Mouse (Mus musculus): Measurements from ENCODE around the gene Mia. TPM values are rescaled to one million over a fixed set of nuclear protein-coding genes. Genes with fewer than 3 reads are reported as not detected.

Mia gene
- 1 to 10 TPM in 1 of 2 experiments, under 1 TPM in 1; 0.68 to 1.6 TPM for total RNA-seq (2021)
- long read RNA-seq, experiment 1, partial matches to known transcripts: 2 of 4 reads
- long read RNA-seq, experiment 1, other reads (novel, unspliced or antisense): 0 of 4 reads
- long read RNA-seq, experiment 2: 0 reads

DNA sequence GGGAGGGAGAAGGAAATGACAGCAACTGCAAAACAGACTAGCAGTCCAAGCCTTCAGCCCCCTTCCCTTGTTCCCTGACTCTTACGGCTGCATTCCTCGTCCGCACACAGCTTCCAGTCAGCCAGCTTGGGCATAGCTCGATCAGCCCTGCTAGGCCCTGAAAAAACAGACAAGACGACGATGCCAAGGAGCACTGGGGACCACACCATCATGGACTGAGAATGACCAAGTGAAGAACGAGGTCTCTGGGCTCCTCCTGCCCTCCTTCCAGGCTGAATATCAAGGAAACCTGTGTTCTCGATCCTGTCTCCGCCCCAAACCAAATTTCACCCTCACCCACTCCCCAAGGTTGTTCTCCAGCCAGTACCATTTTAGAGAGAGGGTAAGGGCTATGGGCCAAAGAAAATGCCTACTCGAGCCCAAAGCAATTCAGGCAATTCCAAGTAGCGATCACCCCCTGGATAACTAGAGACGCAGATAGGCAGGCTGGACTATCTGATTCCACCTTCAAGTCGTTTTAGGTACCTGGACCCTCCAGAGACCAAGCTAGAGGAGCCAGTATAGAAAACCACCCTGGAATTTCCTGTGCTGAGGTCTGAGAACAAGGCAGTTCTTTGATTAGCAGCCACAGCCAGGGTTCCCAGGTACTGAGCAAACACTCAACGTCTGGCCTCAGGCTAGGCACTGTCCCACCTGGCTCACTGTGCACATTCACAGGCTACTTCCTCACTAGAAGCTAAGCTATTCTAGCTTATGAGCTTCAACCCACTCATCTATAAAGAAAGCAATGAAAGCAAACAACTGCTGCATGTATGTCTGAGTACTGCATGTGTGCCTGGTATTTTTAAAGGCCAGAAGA lies at the start of gene Mia, which contains the start of gene Gm21983:
Gene Mia, minus strand, starts transcription at position 321 of the 859 bp plus-strand sequence.
Gene Gm21983, minus strand, starts transcription at position 250 of the 859 bp plus-strand sequence.
- no peak for TF ChIP-seq CTCF (IDR thresholded peaks at IDR 0.05)
- Histone ChIP-seq H3K4me3 (no peak within 1 kb of the TSS), H3K27ac (no peak within 1 kb of the TSS)
- intact Hi-C loops (cut with DNase I): loop anchor here (2.0 kb wide), 1 partner anchor 14 kb away; the partner anchor contains the start of gene BC024978
- DNase-seq (ENCODE audit: extremely low spot score in 1 of 2, low spot score in 2 of 2): no peak

- intact Hi-C loops (cut with DNase I): loop anchor here (1.0 to 2.0 kb wide), 2 partner anchors 29 to 62 kb away; partner anchors contain the start of genes Egln2 and Numbl
- no peak for TF ChIP-seq CTCF (IDR thresholded peaks at IDR 0.05)
Measured at GRCm38 (mm10) chr7:27228865-27229264, 47.9 kb upstream of the Mia start.

DNA sequence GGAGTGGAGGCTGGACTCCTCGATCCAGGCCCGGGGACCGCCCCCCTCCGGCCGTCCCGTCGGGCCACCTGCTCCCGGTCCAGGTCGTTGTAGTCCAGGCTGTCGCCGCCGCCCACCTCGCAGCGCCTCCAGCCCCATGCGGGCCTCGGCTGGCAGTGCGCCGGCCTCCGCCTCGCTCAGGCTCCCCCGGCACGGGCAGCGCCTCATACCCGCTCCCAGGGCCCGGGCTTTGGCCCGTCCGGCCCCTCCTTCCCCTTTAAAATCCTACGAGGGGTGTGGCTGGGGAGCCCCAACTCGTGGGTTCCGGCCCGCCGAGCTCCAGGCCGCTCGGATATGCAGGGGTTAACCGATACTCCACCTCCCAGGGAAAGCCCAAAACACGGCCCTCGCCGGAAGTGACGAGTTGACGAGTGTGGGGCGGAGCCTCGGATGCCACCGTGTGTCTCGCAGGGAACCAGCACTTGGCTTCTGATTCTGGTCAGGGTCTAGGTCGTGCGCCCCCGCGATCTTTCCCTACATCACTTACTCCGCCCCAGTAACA lies 47.4 kb upstream of the Mia start, which contains the start of gene Itpkc:
Gene Itpkc, minus strand, starts transcription at position 381 of the 541 bp plus-strand sequence.
- no peak; the same call in 1 of the 2 replicates for TF ChIP-seq CTCF (IDR thresholded peaks at IDR 0.05)
- DNase-seq (ENCODE audit: extremely low spot score in 1 of 2, low spot score in 2 of 2): peak; percentile 88 to 90
- intact Hi-C loops (cut with DNase I): loop anchor here (1.0 to 2.0 kb wide), 2 partner anchors 30 to 62 kb away; partner anchors contain the start of genes Egln2 and Numbl
- peak within 1 kb of the TSS; percentile 93 for H3K27ac ChIP-seq
- H3K4me3 ChIP-seq: peak within 1 kb of the TSS; percentile 79

More at GRCm38 (mm10) chr7:27228865-27229264, 47.9 kb upstream of the Mia start:
- Histone ChIP-seq H3K4me3 (peak overlapping the region; percentile 79), H3K27ac (peak overlapping the region; percentile 93)
- no peak for DNase-seq (ENCODE audit: extremely low spot score in 1 of 2, low spot score in 2 of 2)

GRCm38 (mm10) chr7:27227676-27228075 lies 46.7 kb upstream of the Mia start:
- no peak for TF ChIP-seq CTCF (IDR thresholded peaks at IDR 0.05)
- peak overlapping the region; percentile 93 for H3K27ac ChIP-seq
- intact Hi-C loops (cut with DNase I): loop anchor here (1.0 to 2.0 kb wide), 3 partner anchors 31 to 61 kb away; partner anchors contain the start of genes BC024978, Egln2 and Numbl
- no peak for DNase-seq (ENCODE audit: extremely low spot score in 1 of 2, low spot score in 2 of 2)
- peak overlapping the region; percentile 79 for H3K4me3 ChIP-seq

DNA sequence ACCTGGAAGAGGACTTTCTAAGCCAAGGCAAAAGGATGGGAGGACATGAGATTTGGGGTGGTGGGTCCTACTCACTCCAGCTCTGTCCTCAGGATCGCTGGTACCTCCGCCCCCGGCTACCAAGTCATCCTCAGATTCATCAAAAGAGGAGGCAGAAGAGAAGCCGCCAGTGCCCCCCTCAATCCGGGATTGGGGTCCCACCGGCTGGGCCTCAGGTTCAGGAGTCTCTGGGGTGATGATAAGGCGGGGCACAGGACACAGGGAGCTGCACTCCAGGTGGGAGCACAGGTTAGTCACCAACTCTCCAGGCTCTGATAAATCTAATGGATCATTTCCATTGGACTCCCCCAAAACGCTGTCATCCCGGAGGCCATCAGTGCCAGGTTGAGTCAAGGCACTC lies 46.3 kb upstream of the Mia start:
- H3K27ac ChIP-seq: peak overlapping the region; percentile 93
- no peak for DNase-seq (ENCODE audit: extremely low spot score in 1 of 2, low spot score in 2 of 2)
- peak overlapping the region; percentile 79 for H3K4me3 ChIP-seq
- intact Hi-C loops (cut with DNase I): loop anchor here (2.0 kb wide), 1 partner anchor 32 kb away; the partner anchor contains the start of gene BC024978
- no peak for TF ChIP-seq CTCF (IDR thresholded peaks at IDR 0.05)

- H3K27ac ChIP-seq: peak overlapping the region; percentile 80
- peak overlapping the region; percentile 79 for H3K4me3 ChIP-seq
- no peak for TF ChIP-seq CTCF (IDR thresholded peaks at IDR 0.05)
- peak; percentile 52 to 59 for DNase-seq (ENCODE audit: extremely low spot score in 1 of 2, low spot score in 2 of 2)
- intact Hi-C loops (cut with DNase I): no loop called here
Measured at GRCm38 (mm10) chr7:27224877-27225575, 44.1 kb upstream of the Mia start.

DNA sequence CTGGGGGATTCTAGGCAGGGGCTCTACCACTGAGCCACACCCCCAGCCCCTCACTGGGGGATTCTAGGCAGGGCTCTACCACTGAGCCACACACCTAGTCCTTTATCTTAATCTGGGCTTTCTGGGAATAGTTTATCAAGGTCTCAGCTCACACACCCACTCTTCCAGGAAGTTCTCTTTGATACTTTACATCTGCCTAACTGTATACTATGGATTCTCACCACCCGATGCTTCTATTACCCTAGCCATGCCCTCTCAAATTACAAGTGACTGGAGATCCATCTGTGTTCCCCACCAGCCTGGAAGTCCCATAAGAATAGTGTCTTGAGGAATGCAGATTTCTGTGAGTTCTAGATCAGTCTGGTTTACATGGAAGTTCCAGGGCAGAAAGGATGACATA lies 41.6 kb upstream of the Mia start:
- H3K4me3 ChIP-seq: no peak overlapping the region
- no peak overlapping the region for H3K27ac ChIP-seq
- no peak for TF ChIP-seq CTCF (IDR thresholded peaks at IDR 0.05)
- no peak for DNase-seq (ENCODE audit: extremely low spot score in 1 of 2, low spot score in 2 of 2)
- intact Hi-C loops (cut with DNase I): no loop called here

DNA sequence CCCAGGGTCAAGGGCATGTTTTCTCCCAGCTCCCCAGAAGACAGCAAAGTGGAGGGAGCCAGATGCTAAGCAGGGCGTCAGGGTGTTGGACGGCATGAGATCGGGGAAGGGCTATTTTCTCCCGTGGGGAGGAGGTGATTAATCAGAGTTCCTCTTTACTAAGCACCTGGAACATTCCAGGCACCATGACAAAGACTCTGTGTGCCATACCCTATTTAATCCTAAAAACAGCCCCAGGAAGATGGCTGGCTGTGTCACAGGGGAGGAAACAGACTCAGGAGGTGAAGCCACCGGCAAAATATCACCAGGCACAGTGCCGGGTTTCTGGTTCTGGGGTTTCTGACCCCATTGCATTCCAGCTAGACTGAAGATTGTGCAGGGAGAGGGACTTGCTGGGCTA lies 41.0 kb upstream of the Mia start:
- intact Hi-C loops (cut with DNase I): no loop called here
- TF ChIP-seq CTCF (IDR thresholded peaks at IDR 0.05): no peak
- Histone ChIP-seq H3K4me3 (no peak overlapping the region), H3K27ac (no peak overlapping the region)
- no peak for DNase-seq (ENCODE audit: extremely low spot score in 1 of 2, low spot score in 2 of 2)

GRCm38 (mm10) chr7:27219937-27220336 lies 39.0 kb upstream of the Mia start:
- TF ChIP-seq CTCF (IDR thresholded peaks at IDR 0.05): no peak
- Histone ChIP-seq H3K4me3 (no peak overlapping the region), H3K27ac (no peak overlapping the region)
- intact Hi-C loops (cut with DNase I): no loop called here
- DNase-seq (ENCODE audit: extremely low spot score in 1 of 2, low spot score in 2 of 2): no peak

- intact Hi-C loops (cut with DNase I): no loop called here
- Histone ChIP-seq H3K27ac (no peak overlapping the region), H3K4me3 (no peak overlapping the region)
- no peak for DNase-seq (ENCODE audit: extremely low spot score in 1 of 2, low spot score in 2 of 2)
- TF ChIP-seq CTCF (IDR thresholded peaks at IDR 0.05): no peak
Measured at GRCm38 (mm10) chr7:27218586-27218985, 37.6 kb upstream of the Mia start.

GRCm38 (mm10) chr7:27212626-27213025 lies 31.7 kb upstream of the Mia start:
- Histone ChIP-seq H3K4me3 (no peak overlapping the region), H3K27ac (no peak overlapping the region)
- no peak for DNase-seq (ENCODE audit: extremely low spot score in 1 of 2, low spot score in 2 of 2)
- no peak for TF ChIP-seq CTCF (IDR thresholded peaks at IDR 0.05)
- intact Hi-C loops (cut with DNase I): no loop called here

Measured in left cerebral cortex, adult 2 months (tissue).